Mouse (Mus musculus) c-Kit-positive CD71-negative TER-119-negative erythroid progenitor cells, embryonic 14.5 days (primary cell): ENCODE measurements around the gene Gm10799.
"Not testable (repeated sequence)": the region's sequence is repeated elsewhere in the genome, so short reads cannot be mapped to it uniquely, and the experiment has no call there.

Experiments used
- DNase-seq: peaks from one replicate; pipeline ENCODE4 v3.0.0-alpha.2; 2013; ENCODE audit warnings: low read depth

Gm10799 gene

DNA sequence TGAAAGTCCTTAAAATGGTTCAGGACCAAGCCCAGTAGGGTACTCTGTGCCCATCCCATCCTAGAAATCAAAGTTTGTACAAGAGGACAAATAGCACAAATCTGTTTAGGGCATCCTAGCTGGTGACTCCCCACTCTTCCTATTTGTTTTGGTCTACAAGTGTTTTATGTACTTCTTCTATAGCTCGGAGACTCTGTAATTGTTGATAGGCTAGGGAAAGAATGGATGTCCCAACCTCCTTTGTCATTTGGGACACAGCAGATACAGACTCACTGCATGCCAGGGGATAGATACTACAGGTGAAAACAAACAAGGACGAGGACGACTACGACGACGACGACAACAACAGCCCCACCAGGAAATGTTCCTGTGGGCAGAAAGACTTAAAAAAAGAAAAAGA is at the start of gene Gm10799:
TSS of gene Gm10799 (minus strand) at position 101 of the 400 bp plus-strand sequence.
- not testable (repeated sequence) for DNase-seq

- DNase-seq: not testable (repeated sequence)
These were observed 48.8 kb upstream of the Gm10799 start for GRCm38 (mm10) chr2:104117173-104117572.

GRCm38 (mm10) chr2:104114898-104115297 is 46.5 kb upstream of the Gm10799 start:
- DNase-seq: no peak

GRCm38 (mm10) chr2:104113563-104113962 is 45.2 kb upstream of the Gm10799 start:
- not testable (repeated sequence) for DNase-seq

DNA sequence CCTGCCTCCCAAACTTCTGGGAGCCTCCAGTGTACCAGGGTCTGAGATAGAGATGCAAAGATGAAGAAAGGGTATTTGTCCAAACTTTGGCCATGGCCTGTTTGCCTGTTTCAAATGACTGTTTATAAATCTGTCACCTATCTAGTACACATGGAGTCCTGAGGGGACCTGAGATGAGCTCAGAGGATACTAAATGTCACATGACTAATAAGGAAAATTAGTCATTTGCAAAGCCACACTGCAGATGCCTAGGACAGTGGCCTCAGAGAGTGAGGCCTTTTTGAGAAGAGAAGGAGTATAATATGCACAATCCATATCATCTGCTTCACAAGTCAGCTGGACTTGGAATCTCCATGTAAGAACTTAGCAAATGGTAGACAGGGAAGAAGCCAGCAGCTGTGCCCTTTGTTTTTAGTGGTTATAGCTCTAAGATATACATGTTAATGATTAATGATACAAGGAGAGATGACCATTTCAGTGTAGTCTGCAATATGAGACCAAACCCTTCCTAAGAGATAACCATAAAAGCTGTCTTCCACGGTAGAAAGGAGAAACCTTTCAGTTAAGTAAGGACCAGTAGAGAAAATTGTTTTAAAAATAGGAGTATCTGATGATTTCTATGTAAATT is 42.9 kb upstream of the Gm10799 start:
- DNase-seq: not testable (repeated sequence)

DNA sequence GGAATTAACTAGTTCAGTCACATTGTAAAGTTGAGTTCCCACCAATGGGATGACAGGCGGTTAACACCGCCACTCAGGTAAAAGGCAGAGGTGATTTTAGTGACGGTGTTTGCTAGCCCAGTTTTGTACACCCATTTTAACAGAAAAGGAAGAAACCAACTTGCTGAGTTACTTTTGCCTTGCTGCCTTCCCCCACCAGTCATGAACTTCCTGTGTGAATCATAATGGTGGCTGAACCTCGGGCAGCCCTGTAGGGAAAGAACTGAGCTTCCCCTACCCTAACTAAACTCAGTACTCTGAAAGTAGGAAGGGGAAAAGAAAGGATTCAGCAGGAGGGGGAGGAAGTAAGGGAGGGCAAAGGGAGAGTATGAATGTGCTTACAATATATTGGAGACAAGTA is 41.7 kb upstream of the Gm10799 start:
- no peak for DNase-seq

DNA sequence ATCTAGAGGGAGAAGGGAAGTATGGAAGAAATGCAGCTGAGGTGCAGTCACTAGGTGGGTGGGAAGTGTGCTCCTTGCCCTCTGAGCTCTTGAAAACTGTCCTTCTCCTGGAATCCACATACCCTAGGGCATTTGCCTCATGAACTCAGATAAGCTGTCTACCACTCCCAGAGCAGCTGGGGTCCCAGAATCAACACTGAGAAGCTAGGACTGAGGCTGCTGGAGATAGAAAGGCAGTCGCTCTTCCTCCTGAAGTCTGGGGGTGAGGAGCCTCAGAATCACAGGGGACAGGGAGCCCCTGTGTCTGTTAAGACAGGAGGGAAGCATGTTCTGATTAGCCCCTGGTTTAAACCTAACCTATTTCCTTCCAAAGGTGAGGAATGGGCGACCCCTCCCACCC is 41.2 kb upstream of the Gm10799 start:
- no peak for DNase-seq

DNA sequence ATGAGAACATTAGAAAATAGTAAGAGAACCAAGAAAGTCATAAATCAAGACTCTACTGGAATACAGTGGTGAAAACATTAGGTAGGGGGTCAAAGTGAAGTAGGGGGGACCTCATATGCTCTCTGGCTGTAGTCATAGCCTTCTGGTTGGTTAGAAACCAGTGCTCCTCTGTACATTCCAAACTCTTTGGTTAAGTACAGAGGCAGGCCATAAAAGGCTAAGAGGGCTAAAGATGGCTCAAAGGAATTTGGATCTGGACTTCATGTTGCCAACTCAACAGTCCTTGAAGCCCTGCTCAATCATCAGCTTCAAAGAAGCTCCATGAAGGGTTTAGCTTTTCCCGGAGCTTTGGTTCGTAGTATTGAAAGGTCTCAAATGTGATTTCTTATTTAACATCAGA is 40.7 kb upstream of the Gm10799 start:
- DNase-seq: not testable (repeated sequence)

GRCm38 (mm10) chr2:104104800-104105199 is 36.5 kb upstream of the Gm10799 start:
- no peak for DNase-seq

DNA sequence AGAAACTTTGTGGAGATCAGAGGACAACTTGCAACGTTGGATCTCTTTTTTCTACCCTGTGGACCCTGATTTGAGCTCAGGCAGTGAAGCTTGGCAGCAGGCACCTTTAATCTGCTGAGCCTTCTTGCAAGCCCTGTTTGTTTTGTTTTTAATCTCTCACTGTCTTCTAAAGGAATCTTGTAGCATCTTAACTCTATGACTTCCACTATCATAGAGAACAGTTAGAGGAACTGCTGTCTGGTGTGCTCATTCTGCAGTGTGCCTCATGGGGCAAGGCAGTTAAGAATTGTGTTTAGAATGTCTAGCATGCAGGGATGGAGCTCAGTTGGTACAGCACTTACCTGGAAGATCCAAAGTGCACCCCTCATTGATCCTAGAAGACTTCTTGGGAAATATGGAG is 31.6 kb upstream of the Gm10799 start:
- no peak for DNase-seq

DNA sequence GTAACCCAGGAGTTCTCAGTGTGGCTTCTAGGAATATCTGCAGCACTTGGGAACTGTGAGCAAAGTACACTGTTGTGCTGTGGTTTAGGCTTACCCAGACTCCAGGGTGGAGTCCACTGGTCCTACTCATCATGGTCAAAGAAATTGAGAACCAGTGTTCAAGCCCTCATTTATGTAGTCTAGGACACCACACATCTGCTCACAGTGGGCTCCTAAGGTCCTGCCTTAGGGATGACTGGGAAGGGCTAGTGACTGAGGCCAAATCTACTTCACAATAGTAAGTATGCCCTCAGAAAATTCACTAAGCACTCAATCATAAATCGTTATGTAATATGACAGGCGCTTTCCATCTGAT is 30.9 kb upstream of the Gm10799 start:
- DNase-seq: no peak

GRCm38 (mm10) chr2:104098529-104099230 is 30.3 kb upstream of the Gm10799 start:
- DNase-seq: no peak

DNA sequence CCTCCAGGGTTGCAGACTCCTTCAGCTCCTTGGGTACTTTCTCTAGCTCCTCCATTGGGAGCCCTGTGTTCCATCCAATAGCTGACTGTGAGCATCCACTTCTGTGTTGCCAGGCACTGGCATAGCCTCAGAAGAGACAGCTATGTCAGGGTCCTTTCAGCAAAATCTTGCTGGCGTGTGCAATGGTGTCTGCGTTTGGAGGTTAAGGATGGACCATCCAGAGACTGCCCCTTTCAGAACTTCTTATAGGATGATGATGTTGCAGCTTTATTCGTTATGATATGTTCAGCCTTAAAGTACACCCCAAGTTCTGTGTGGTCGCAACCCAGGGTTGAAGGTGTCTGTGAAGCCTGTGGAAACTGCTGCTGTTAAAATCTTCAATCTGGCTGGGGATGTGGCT is 29.0 kb upstream of the Gm10799 start:
- DNase-seq: not testable (repeated sequence)

DNA sequence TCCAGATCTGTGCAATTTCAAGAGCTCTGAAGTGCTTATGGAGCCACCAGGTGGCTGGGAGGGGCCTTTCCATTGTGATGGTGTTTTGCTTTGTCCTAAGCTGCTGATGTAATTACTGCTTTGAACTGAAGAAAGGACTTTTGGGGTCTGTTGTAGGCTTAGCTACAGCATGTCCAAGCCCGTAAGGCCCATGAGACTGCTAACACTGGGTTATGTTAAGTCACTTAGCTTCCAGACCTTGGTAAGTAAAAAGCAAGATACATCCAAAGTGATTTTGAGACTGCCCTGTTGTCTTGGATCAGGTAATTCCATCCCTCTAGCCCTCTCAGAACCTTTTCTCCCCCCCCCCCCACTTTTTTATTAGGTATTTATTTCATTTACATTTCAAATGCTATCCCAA is 28.4 kb upstream of the Gm10799 start:
- DNase-seq: not testable (repeated sequence)

GRCm38 (mm10) chr2:104096256-104096655 is 27.9 kb upstream of the Gm10799 start:
- DNase-seq: no peak

GRCm38 (mm10) chr2:104095741-104096213 is 27.4 kb upstream of the Gm10799 start, which contains the start of gene Cd59a:
Gene Cd59a (plus strand): TSS chr2:104095801.
- DNase-seq: peak; percentile 77

DNA sequence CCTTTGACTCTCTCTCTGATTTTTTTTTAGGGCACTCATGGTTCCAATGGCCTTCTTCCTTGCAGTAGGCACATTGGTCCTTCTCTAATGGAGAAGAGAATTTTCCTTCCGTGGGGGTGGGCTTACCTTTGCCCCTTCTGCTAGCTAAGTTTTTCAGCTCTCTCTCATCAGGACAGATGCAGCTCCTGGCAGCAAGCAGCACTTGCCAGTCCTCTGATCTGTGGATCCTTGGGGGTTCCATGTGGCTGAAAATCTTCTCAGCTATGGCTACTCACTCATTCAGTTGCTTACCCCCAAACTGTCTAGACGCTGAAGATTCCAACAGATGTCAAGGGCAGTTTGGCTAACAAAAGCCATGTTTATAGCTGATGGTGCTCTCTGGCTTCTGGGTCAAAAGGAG is 25.0 kb upstream of the Gm10799 start:
- DNase-seq: no peak

DNA sequence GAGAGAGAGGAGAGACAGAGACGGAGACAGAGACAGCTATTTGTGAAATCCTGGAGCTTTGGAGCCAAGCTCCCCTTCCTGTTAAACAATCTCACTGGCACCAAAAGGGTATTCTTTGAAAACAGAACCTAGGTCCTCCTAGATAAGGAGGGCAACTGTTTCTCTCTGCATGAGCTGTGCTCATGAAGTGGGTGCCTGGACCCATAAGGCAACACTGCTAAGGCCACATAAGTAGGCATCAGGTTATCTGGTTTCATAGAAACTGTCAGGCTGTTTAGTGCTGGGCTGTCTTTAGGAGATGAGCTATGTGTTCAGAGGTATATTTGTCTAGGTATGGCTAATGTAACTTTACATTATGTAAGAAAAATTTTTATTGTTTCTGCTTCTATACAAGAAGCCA is 19.2 kb upstream of the Gm10799 start:
- not testable (repeated sequence) for DNase-seq

GRCm38 (mm10) chr2:104084027-104084426 is 15.7 kb upstream of the Gm10799 start:
- not testable (repeated sequence) for DNase-seq

GRCm38 (mm10) chr2:104082474-104082873 is 14.1 kb upstream of the Gm10799 start:
- no peak for DNase-seq

DNA sequence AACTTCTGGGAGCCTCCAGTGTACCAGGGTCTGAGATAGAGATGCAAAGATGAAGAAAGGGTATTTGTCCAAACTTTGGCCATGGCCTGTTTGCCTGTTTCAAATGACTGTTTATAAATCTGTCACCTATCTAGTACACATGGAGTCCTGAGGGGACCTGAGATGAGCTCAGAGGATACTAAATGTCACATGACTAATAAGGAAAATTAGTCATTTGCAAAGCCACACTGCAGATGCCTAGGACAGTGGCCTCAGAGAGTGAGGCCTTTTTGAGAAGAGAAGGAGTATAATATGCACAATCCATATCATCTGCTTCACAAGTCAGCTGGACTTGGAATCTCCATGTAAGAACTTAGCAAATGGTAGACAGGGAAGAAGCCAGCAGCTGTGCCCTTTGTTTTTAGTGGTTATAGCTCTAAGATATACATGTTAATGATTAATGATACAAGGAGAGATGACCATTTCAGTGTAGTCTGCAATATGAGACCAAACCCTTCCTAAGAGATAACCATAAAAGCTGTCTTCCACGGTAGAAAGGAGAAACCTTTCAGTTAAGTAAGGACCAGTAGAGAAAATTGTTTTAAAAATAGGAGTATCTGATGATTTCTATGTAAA is 13.2 kb upstream of the Gm10799 start:
- not testable (repeated sequence) for DNase-seq

- not testable (repeated sequence) for DNase-seq
These were observed 9.9 kb upstream of the Gm10799 start for GRCm38 (mm10) chr2:104078285-104078684.

DNA sequence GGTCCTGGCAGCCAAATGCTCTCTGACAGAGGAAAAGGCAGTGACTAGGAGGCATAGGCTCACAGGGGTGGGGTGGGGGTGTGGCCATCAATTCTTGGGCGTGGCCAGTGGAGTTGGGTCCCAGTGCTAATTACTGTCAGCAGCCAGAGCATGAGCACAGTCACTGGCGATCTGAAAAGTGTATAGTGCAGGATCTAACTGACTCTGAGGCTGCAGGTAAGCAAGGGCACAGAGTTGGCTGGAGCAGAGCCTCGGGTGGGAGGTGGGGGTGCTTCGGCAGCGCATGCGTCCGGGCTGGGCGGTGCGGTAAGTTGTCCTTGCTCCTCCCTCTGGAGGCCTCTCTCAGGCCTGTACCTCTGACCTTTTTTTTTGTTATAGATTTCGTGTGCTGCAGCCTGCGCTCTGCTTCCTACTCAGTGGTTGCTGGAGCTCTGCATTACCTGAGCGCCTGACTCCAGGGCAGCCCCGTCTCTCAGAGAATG is 1.4 kb upstream of the Gm10799 start, which contains the start of gene Cd59b:
TSS of gene Cd59b (plus strand) at position 146 of the 482 bp plus-strand sequence.
- DNase-seq: peak; percentile 32
